Mouse (Mus musculus) adrenal gland, adult 2 months (tissue): ENCODE results near the gene Opcml. TPM values are rescaled to one million over a fixed set of nuclear protein-coding genes. Genes with fewer than 3 reads are reported as not detected.

Source experiments
- DNase-seq: peaks from one replicate; pipeline ENCODE4 v3.0.0; 2021
- polyA plus RNA-seq: library from polyadenylated mRNA; depleted of rRNA; stranded (reverse); fragments of >200 nt; gene quantifications from 2 replicates; pipeline ENCODE4 v1.2.3, GENCODE M21; 2012
- total RNA-seq, 2 experiments: library from RNA; stranded (reverse); gene quantifications; 2 replicates each; pipeline ENCODE4 v1.2.3; 2021

Opcml gene
- total and polyA plus RNA-seq, 3 experiments: 0.06 to 1.3 (median 0.83) TPM

DNA sequence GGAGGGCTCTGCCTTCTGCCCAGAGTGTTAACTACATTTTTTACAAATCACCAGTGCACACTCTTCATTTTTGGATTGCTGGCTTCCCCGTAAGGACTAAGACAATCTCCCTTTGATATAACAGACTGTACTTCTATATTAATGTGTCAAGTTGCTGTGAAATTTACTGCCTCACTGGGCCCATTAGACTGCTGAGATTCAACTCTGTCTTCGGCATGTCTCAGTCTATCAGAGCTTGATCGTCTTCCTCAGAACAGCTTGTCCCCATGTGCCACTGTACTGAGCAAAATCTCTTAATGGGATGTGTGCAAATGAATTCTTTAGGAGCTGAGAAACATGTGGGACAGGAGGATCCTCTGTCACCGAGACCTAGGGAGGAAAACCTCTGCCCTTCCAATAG, 970.9 kb downstream of the Opcml start:
- DNase-seq: no peak

DNA sequence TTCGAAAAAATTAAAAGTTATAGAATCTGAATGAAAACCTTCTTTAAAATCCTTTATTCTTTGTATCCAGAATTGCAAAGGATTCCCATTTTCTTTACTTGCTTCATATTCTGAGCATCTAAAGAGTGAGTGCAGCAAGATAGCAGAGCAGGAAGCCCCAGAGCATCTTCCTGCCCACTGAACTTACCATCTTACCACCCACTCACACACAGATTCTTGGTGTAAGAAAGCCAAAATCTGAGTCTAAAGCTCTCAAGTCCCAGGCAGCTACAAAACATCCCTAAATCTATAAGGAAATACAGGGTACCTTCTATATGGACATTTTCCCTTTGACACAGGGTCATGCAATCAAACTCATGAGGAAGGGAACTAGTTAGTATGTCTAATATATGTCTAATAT, 973.6 kb downstream of the Opcml start:
- DNase-seq: no peak

DNA sequence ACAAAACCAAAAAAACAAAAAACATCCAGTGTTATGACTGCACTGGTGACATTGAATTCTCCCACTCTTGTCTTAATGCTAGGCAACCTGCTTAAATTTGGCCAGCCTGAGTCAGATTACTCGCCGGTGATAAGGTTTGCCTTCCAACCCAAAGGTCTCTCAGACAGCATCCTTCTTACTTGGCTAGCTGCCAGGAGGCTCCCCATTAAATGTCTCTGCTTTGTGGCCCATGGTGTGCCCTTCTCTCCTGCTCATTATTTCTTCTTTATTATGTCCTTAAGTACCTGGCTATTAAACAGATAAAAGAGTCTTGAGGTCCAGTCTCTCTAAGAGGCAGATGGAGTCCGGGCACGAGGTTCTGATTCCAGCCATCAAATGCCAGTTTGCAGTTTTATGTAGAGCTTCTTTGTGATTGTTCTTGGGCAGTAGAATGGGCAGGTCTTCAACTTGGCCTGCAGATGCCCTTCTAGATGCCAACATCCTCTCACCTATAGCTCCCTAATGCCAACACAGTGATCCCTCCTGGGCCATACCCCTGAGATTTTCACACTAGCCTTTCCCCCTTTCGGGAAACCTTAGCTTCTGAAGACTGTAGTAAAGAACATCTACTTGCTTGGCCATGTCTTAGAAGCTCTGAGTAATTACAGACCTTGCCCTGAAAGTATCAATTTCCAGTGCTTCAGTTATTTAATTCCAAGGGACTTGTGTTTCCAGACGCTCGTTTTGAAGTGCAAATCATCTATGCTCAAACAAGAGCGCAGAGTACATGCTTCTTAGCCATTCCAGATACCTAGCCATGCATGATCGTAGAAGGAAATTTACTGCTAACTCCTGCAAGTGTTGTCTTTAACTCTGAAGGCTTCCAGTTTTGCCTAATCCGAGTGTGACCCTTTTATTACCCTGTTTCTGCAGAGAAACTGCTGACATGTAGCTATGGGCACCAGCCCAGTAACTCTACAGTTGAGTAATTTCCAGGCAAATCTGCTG, 986.2 kb downstream of the Opcml start:
- no peak for DNase-seq

DNA sequence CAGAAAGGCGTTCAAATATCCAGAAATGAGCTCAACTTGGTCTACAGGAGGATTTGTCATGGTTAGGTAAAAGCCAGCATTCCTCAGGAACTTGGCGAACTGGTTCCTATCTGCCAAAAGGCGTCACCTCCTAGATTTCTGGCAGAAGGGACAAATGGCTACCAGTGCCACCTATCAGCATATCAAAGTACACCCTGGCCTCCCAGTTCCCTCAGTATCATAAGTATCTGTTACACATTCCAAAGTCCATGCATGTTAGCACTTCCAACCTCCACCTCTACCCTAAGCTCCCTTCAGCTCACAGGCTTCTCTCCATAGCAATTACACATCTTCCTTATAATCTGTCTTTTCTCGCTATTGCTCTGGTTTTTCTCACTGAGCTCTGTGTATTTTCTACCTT, 993.3 kb downstream of the Opcml start:
- DNase-seq: no peak

DNA sequence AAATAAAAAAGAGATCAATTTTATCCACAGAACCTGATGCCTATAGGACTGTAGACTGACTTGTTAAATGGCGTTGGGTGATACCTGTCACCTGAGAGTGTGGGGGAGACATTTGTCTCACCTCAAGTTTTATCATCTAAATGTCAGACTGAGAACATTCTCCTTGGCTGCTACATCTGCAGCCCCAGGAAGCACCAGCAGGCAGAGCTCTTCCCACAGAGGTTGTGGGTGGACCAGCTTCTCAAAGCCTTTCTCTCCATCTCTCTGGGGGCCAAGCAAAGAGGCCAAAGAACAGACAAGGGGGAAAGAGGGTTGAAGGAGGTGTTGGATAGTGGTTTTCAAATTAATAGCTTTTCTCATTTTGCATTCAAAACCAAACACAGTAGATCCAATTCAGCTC, 998.9 kb downstream of the Opcml start:
- DNase-seq: no peak

DNA sequence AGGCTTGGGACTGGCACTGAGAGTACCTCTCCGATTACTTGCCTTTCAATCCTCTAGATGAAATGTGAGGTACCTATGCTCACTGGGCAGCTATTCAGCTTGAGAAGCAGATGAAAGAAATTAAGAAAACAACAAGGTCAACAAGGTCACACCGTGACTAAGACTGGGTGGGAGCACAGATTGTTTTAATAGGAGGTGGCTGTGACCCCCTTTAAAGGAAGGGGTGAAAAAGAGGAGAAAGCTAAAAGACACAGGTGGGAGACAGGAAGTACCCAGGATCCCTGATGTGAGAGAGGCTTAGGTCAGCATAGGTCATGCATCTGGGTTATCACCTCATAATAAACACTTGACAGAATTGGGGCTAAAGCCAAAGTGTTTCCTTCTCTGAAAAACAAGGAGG, 1009.5 kb downstream of the Opcml start:
- no peak for DNase-seq

DNA sequence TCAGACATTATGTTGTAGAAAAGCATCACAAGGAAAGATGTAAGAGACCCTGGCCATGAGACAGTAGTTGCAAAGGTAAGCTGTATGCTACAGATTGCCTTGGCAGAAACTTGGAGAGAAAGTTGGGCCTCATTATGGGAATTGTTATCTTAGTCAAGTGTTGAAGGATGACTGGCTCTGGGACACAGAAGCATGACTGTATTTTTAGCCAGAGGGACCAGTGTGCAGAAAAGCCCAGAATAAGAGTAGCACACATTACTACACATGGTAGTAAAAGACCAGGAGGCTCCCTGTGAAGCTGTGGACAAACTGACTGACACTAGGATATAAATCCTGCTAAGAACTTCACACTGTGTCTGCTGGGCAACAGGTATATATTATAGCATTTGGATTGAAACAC, 1016.1 kb downstream of the Opcml start:
- DNase-seq: no peak

DNA sequence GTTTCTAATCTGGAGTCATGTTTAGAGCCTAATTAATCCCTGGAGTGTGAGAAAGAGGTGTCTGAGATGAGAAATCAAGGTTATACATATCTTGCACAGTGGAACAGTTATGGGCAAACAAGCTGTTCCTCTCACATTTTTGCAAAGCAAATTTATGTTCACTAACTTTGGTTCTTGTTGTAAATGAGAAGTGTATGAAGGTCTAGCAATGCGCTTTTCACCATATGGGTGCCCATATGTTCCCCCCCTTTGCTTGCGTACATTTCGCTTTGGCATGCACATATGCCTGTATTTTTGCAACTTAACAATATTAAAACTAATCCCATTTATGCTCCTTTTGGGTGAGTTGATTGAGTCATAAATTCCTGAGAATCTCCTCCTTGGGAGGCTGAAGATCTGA, 1031.5 kb downstream of the Opcml start:
- no peak for DNase-seq

DNA sequence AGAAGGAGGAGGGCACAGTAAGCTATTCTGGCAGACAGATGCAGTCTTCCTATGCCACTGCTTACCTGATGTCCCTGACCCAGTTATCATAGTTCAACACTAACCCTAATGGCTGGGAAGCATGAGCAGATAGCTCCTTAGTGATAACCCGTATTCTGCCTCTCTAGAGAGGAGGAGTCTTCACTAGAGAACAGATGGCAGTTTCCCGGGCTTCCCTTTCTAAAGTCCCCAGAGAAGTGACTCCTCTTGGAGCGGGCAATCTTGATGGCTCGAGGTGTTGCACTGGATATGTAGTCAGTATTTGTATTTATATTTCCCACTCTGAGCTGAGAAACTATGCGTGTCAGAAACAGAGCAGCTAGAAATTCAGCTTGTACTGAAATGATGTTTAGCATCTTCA, 1031.9 kb downstream of the Opcml start:
- DNase-seq: no peak

DNA sequence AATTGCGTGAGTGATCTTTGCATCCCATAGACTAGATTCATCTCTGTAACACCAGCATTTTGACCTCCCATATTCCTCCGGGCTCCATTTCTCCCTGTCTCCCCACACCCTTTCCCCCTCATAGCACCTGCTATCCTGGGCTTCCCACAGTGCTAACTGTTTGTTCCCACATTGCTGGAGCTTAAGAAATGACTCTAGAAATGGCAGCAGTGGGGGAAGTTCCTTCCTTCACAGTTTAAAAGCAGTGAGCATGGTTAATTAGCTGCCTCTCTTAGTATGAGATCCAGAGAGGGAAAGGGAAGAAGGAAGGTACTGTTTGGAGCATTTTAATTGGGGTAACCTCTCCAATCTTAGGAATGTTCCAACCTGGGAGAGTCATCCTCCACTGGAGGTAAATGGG, 1035.2 kb downstream of the Opcml start:
- no peak for DNase-seq

DNA sequence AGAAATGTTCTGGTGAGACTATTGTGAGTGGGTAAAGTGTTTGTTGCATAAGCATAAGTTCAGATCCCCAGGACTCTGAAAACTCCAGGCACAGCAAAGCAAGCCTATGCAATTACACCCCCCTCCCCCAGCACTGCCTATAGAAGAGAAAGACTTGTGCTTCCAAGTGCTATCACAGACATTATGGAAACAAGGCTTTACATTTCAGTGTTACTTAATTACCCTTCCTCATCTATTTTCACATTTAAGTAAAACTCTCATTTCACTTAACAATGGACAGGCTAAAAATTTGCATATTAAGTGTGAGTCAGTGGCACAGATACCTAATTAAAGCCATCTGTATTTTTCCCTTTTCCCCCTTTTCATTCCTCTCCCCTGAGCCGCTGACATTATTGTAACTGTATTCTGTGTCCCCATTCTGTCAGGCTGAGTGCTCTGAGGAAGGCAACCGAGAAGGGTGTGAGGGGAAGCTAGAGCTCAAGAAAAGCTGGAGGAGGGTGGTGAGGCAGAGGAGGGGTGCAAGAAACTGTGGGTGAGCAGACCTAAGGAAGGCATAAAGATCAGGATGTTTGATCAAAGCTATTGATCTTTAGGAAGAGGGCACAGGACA, 1055.5 kb downstream of the Opcml start:
- no peak for DNase-seq

DNA sequence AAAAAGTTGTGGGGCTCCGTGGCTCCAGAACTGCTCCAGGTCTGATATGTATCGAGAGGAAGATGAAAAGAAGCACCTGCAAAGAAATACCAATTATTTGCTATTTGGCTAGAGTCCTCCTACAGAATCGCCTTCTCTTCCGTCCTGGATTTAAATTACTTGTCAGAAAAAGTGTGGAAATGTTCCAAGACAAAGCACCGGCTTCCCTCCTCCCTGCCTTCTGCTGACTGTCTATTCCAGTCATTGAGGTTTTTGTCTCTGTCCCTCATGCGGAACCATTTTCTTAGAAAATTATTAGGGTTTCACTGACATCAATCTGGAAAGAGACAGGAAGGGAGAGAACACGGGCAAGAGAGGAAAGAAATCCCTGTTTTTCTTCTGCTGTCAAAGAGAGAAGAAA, 1065.3 kb downstream of the Opcml start:
- DNase-seq: no peak

DNA sequence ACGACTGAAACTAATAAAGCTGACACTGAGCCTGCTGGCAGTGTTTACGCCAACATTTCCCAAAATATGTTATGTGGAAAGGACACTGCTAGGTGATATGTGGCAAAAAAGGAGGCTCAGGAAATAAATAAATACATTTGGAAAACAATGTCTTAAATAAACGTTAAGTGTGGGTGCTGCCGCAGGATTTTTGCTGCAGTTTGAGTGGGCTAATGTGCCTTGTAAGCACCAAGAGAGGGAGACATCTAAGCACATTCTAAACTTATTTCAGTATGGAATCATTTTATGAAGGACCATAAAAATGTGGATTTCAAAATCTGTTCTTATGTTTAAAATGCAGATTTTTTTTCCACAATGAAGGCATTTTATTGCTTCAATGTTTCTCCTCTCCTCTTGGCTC, 1071.4 kb downstream of the Opcml start:
- no peak for DNase-seq

DNA sequence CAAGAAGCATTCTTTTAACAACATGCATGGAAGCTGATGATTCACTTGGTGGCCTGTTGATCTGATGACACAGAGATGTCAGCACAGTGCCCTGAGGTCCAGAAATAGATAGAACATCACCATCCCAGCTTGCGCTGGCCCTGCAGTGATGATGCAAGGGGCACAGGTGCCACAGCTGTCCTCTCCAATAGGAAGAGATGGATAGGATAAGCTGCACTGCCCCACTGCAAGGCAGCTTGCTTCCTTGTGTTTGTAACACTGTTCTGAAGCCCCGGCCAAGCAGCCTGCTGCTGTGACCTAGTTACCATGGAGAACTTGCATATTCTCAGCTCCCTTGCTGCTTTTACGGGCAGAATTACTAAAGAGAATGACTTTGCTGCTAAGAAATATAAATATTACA, 1076.7 kb downstream of the Opcml start:
- no peak for DNase-seq

DNA sequence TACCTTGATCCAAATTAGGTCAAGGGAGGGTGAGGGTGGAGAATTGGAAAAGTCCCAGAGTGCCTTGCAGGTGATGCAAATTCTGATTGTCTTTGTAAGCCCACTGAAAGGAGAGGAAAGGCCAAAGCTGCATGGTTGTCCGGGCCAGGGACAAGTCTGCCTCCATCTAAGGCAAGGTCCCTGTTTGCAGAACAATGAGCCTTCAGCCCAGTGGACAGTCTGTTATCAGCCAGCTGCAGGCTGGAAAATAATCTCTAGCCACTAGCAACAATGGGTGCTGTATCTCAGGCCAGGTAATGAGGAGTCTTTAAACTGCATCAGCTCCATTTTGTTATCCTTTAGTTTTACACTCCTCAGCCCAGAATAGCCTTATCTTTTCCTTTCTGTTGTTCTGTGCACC, 1079.9 kb downstream of the Opcml start:
- DNase-seq: peak; percentile 34

DNA sequence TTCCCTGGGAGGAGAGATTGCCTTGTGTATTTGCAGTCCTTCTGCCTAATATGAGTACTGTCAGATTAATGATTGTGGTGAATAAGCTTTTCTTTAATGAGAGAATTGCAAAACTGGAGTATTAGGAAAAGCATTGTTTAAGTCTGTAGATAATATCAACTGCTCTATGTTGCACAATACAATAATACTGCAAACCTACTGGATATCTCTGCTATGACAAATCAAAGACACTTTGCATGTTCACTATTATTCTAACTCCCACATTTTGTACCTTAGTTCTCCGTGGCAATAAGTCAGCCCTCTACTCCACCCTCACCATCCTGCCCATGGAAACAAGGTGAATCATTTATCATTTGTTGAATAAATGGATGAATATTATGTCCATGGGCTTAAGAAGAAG, 1092.0 kb downstream of the Opcml start:
- DNase-seq: no peak

DNA sequence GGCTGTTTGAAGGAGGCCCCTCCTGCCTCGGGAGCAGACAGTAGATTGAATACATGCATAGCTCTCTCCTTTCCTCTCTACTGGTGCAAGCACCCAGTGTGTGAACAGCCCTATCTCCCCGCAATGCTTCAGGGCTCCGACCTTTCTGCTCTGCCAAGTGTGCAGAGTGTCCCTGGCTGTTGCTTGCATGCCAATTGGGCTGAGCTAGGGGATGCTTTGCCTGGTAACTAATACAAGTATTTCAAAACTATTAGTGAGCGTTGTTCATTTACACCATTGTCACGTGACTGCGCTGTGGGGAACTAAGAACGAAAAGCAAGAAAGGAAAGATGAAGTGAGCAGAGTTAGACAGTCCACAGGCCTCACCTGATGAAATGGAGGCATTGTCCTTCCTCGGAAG, 1101.0 kb downstream of the Opcml start:
- DNase-seq: peak; percentile 68

DNA sequence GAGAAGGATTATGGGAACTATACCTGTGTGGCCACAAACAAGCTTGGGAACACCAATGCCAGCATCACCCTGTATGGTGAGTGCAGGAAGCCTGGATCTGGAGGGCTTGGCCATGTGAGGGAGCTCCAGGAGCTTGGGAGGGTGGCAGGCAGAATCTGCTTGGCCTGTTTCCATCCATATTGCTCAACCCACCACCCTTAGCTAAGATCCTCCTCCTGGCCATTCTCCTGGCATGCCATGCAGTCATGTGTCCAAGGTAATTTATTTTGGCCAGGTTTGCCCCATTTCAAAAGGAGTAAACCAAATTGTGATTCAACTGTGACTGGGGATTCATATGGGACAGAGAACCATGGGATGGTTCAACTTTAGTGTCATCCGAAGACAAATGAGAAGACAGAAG, 1112.7 kb downstream of the Opcml start:
- DNase-seq: peak; percentile 20

DNA sequence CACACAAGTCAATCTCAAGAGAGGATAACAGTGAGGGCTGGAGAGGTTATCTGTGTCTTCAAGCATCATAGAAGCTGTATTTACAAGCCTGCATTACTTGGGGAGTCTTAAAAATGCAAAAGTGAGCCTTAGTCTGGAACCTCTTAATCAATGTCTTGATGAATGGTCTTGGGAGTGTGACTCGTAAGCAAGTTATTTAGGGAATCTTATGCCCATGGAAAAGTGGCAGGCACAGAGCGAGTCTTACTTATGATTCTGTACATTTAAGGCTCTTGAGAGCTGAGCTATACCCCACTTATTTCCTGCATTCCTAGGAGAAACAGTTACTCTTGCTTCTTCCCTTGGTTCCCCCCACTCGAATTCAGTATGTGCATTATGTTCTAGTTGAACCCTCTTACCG, 1119.2 kb downstream of the Opcml start:
- DNase-seq: no peak

DNA sequence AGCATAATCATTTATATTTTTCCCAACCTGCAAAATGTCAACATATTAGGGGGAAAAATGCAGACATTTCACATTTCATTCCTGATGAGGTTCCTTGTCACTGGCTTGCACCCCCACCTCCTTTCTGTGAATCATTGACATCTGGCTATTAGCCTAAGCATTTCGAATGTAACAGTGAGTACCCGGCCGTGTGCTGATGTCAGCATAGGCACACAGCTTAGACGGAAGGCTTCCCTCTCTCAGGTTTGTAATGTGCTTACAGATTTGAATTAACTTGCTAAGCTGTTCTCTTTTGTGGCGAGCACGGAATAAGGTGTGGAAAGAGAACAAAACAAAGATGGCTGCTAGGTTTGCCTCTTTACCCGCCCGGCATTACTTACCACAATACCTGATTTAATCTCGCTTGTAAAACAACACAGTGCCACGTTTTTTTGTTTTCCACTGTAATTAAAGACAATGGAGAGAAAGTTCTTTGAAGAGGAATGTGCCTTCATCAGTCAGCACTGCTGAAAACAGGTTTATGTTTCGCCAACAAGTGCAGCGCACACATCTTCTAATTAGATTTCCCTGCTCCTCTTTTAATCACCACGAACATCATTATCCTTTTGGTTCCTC, 1121.1 kb downstream of the Opcml start:
- DNase-seq: no peak

DNA sequence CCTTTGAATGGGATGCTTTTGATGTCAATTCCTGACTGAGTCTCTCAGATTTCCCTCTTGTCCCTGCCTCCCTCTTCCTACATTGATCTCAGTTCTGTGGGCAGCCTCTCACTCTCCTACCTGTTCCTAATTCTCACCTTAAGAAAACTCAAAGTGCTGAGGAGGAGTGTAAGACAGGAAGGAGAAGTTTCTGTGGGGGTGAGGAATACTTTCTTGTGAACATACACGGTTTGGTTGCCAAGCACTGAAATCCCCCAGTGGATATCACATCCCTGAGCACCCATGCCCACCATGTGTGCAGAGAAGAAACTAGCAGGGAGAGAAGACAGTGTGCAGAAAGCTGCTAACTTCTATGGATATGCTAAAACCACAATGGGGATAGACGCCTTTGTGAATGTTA, 1141.5 kb downstream of the Opcml start:
- DNase-seq: no peak

DNA sequence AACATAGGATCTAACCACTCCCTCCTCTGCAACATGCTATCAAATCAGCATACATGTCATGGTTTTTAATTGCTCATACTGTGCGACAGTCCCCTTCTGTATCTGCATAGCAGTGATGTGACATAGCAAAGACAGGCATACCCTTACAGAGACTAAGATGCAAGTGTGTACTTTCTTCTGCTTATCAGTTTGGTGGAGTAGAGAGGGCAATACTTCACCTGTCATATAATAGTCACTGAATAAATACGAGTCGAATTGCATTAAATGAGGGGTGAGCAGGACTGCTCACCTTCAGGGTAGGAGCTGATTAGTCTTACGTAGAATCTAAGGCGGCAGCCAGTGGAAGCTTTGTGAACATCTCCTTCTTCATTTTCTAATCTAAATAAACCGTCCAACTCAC, 1146.6 kb downstream of the Opcml start:
- DNase-seq: no peak

DNA sequence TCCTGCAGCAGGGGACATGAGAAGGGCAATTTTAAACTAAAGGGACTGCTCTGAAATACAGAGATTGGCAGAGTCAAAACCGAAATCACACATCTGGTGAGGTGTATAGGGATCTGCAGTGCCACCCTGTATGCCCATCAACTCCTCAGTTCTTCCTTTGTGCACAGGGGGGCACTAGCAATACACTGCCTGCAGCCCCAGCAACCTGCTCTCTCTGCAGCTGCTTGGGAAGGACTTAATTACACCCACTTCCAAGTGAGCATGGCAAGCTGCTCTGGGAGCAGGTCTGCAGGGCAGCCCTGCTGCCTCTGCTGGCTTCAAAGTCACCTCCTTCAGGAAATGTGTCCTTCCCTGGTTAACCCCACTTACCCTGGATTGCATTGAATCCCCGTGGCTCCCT, 1147.4 kb downstream of the Opcml start:
- DNase-seq: no peak
